Mouse (Mus musculus) lung, adult 2 months (tissue): ENCODE data around the gene Nod1.

Source experiments
- CTCF ChIP-seq: fragments of 200-500 bp; IDR thresholded peaks from 2 replicates; pipeline ENCODE4 v1.5.1; 2011; ENCODE audit warnings: mild to moderate bottlenecking, low read length, control low read depth; ENCODE audit not compliant: insufficient read depth
- POLR2A ChIP-seq: fragments of 200-500 bp; IDR thresholded peaks from 2 replicates; pipeline ENCODE4 v1.6.1; 2011; ENCODE audit warnings: low read depth, mild to moderate bottlenecking, control low read depth, low read length, borderline replicate concordance; ENCODE audit errors: extremely low read depth

- TF ChIP-seq CTCF = no peak
- no peak for TF ChIP-seq POLR2A
Measured at GRCm38 (mm10) chr6:55018417-55018816, 46.0 kb upstream of the Nod1 start.
